Mouse (Mus musculus): Measurements from ENCODE around the gene Gm28043.

DNA sequence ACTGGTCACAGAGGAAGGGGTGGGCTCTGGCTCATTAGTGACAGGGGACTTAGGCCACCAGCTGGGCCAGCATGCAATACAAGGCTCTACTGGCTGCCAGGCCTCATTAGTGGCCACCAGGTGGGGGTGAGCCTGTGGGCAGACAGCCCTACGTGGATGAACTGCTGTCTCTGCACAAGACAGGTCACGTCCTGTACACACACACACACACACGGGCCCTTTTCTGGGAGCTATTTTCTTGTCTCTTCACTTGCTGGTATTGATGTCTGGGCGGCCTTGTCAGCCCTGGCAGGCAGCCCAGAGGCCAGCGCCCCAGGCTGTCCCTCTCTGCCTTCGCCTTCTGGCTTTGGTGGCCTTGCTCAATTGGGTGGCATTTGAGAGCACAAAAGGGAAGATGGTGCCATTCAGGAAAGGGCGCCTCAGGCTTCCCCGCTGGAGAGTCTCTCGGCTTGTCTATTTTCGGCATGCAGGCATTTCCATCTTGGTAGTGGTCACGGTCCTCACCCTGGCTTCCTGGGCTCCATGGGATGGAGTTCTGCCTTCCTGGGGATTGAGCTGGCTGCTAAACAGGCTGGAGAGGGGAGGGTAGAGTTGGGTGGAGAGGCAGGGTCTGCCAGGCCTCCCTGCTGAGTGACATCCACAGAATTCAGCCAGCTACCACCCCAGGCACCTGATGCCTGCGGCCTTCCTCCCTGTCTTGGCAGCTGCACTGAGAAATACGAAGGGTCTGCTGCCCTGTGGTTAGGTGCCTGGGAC, 116.0 kb downstream of the Gm28043 start:
- no peak for TF ChIP-seq CTCF (IDR thresholded peaks at IDR 0.05)
- no peak for TF ChIP-seq EP300 (IDR thresholded peaks at IDR 0.05)

Data from lung, postnatal 0 days (tissue).